Mouse (Mus musculus): Measurements from ENCODE around the gene Cdkn1a.

DNA sequence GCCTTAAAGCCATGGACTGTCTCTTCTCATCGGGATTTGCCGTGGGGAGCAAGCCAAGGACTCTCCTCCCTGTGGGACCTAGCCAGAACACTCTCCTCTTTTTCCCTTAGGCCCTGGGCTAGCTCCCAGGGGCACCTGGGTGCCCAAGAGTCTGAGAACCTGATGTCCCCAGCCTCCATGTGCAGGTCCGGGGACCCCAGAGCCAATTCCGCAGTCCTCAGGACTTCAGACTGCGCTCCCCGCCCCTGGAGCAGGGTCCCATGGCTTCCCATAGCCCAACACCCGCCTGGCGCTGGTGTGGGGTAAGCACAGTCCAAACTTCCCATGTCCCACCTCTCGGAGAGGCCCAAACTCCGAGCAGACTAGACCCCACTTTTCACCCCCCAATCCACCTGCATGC, 5.5 kb upstream of the Cdkn1a start:
- no peak for TF ChIP-seq CTCF (IDR thresholded peaks at IDR 0.05; ENCODE audit: insufficient read depth, low read length)
- TF ChIP-seq POLR2A (IDR thresholded peaks at IDR 0.05; ENCODE audit: borderline replicate concordance, extremely low read depth, low read depth, low read length) = no peak
